Mouse (Mus musculus) adrenal gland, adult 18-20 months (tissue): Measurements from ENCODE around the gene Fam181a. TPM values are rescaled to one million over a fixed set of nuclear protein-coding genes. Genes with fewer than 3 reads are reported as not detected.

Experiments
- DNase-seq, 2 experiments: peaks; one replicate each; pipeline ENCODE4 v3.0.0; 2021 to 2022; ENCODE audit warnings: low spot score in 2 of 2
- total RNA-seq, 2 experiments: library from RNA; stranded (reverse); gene quantifications; 1 replicate in 1 of 2; 2 replicates in 1 of 2; pipeline ENCODE4 v1.2.3; 2021

The Fam181a gene
- total RNA-seq, 2 experiments from 2014 or later: not detected

GRCm38 (mm10) chr12:103355746-103356414, 45.1 kb downstream of the Fam181a start, which contains the start of gene Asb2:
TSS of gene Asb2 (minus strand) at chr12:103356001.
- no peak for DNase-seq

GRCm38 (mm10) chr12:103356415-103356748, 45.6 kb downstream of the Fam181a start:
- no peak for DNase-seq

GRCm38 (mm10) chr12:103358216-103358615, 47.4 kb downstream of the Fam181a start:
- DNase-seq: no peak

- no peak for DNase-seq
Measured at GRCm38 (mm10) chr12:103358951-103359801, 48.4 kb downstream of the Fam181a start.

- DNase-seq: no peak
Measured at GRCm38 (mm10) chr12:103360812-103361211, 50.0 kb downstream of the Fam181a start.

- DNase-seq: no peak
Measured at GRCm38 (mm10) chr12:103361539-103362307, 50.9 kb downstream of the Fam181a start.

- DNase-seq: no peak
Measured at GRCm38 (mm10) chr12:103362336-103362735, 51.6 kb downstream of the Fam181a start.

Other genes starting within 250 kb of the Fam181a start
- gene Prima1, start 68.8 kb upstream of the Fam181a start, total RNA-seq: 1 to 10 TPM in 1 of 2 experiments, under 1 TPM in 1; 0.80 to 1.2 TPM
- gene Asb2, start 45.0 kb downstream of the Fam181a start, total RNA-seq: 1 to 10 TPM in 1 of 2 experiments, under 1 TPM in 1; 0.66 to 1.4 TPM
- 1 to 10 TPM; 2.5 to 3.3 TPM for gene Otub2, start 77.7 kb downstream of the Fam181a start, total RNA-seq
- 1 to 10 TPM; 1.7 to 2.1 TPM for gene 9330161L09Rik, start 96.8 kb downstream of the Fam181a start, total RNA-seq
- 100 to 1,000 TPM; 127 to 134 TPM for gene Ddx24, start 114.9 kb downstream of the Fam181a start, total RNA-seq
- 1,000 to 10,000 TPM; 1,097 to 1,809 TPM for gene Ifi27, start 123.2 kb downstream of the Fam181a start, total RNA-seq
- gene Ifi27l2a, start 132.7 kb downstream of the Fam181a start, total RNA-seq: 1,000 to 10,000 TPM in 1 of 2 experiments, 100 to 1,000 TPM in 1; 365 to 1,033 TPM
- not detected for gene Ifi27l2b, start 146.2 kb downstream of the Fam181a start, total RNA-seq
- gene Ppp4r4, start 221.3 kb downstream of the Fam181a start, total RNA-seq: 1 to 10 TPM; 2.5 to 3.4 TPM